Mouse (Mus musculus): ENCODE data around the gene Aldh18a1.

The Aldh18a1 gene

DNA sequence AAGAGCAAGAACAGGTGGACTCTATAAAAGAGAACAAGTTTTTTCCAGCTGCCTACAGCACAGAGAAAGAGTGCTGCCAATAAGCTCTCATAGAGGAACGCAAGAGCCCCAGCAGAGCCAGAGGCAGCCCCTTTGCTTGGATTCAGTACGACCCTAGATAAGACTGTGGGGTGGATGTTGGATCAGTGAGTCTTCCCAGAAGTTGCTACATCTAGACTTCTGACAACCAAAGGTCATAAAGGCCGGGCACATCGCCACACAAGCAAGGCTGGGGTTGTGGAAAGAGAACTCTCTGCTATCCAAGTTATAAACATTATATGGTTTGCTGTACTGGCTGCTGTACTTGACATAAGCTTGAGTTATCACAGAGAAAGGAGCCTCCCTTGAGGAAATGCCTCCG lies 67.9 kb downstream of the Aldh18a1 start:
- no peak for DNase-seq

DNA sequence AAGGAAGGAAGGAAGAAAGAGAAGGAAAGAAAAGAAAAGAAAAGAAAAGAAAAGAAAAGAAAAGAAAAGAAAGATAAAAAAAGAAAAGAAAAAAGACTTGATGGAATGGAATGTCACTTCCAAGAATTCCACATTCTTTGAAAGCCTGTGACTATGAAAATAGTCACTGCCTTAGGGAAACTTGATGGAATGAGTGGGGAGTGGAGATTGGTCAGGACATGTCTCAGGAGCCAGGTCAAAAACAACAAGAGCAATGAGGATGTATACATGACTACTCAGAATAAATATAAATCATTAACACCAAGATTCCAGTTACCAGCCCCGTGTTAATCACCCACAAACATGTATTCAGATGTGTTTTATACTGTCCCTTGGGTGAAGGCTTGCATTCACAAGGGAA lies 69.6 kb downstream of the Aldh18a1 start:
- DNase-seq: no peak

DNA sequence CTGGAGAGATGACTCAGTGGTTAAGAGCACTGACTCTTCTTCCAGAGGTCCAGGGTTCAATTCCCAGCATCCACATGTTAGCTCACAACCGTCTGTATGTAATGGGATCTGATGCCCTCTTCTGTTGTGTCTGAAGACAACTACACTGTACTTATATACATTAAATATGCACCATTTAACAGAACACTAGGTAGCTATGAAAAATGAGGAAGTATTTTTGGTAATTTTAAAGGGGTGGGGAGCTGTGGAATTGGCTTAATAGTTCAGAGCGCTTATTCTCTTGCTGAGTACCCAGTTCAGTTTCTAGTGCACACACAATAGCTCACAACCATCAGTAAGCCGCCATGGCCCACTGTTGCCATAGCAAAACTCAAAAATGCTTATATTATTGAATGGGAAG lies 72.7 kb downstream of the Aldh18a1 start:
- no peak for DNase-seq

DNA sequence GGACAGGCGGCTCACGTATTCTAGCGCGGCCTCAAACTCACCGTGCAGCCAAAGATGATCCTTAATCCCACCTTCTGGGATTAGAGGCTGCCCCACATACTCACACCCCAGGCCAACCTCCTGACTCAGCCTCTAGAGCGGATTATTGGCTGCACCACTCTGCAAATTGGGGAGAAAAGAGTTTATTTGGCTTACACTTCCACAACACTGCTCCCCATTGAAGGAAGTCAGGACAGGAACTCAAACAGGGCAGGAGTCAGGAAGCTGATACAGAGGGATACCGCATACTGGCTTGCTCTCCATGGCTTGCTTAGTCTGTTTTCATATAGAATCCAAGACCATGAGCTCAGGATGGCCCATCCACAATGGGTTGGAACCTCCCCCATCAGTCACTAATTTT lies 73.9 kb downstream of the Aldh18a1 start:
- no peak for DNase-seq

DNA sequence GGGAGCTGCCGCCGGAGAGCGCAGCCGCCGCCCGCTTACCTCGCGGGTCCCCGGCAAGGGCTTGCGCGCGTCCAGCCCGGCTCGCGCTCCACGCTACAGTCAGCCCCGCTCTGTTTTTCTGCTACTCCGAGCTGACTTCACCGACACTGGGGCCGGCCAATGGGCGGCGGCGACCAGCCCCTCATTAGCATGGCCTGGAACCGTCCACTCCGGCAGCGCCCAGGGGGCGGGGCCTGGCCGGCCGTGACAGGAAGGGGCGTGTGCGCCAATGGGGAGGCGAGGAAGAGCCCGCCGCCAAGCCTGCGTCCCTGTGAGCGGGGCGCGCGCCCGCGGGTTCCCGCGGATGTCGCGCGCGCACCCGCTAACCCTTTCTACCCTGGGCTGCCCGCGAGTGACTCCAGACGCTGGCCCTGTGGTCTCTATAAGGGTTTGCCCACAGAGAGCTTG lies 74.6 kb downstream of the Aldh18a1 start, which contains the start of gene Sorbs1:
TSS of gene Sorbs1 (minus strand) at position 148 of the 447 bp plus-strand sequence.
- peak; percentile 95 for DNase-seq

DNA sequence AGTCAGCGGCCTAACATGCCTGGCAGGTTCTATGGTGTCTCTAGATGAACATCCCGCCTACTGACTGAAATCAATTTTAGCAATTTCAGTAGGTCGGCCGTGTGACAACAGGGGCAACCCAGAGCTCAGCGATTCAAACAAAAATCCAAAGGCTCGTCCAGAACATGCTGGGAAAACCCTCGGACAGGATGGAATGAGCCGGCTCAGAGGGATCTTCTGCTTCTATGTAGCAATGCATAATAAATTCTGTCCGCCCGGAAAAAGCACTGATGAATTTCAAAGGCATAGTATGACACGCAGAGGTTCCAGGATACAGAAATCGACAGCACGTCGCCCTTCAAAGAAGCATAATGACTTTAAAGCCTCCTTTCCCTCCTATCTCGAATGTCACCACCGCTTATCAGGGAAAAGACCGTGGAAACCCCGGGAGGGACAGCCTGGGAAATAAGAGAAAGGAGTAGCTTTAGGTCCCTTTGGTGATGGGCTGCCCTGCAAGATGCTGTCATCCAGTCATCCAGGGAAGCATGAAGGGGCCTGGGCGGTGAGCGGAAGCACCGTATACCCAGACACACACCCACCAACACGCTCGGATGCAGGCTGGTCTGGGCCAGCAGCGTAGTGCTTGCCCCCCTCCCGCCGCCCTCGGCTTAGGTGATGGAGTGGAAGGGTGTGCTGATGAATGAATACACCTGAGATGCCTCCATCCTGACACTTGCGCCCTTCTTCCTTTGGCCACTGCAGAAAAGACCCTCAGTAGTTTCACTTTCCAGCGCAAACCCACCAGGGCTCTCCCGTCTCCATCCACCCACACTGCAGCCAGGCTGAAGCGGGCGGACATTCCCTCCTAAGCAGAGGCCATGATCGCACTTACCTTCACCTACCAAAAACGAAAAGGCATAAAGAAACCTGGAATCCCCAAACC lies 75.5 kb downstream of the Aldh18a1 start:
- DNase-seq: peak; percentile 69

DNA sequence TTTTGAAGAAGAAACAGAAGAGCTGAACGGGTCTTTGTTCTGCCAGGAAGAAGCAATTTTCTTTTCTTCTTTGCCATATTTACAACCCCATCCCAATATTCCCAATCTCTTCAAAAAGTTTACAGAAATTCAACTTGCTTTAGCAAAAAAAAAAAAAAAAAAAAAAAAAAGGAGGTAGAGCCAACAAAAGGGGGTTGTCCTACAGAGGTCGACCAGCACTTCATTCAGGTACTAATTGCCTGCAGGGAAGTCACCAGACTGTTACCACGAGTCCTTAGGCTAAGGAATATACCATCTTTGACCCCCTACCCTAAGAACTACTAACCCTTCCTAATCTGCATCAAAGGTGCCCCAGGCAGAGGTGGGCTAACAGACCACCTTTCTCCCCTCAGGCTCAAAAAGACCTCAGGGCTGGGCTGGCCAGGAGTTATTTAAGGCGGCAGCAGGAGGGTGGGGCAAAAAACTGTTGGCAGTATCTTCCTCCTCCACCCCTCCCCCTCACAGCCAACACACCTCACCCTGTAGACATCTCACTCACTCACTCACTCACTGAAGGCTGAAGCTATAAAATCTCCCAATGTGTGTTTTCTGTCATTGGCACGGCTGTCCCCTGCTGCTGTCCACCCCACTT lies 76.5 kb downstream of the Aldh18a1 start:
- peak; percentile 22 for DNase-seq

DNA sequence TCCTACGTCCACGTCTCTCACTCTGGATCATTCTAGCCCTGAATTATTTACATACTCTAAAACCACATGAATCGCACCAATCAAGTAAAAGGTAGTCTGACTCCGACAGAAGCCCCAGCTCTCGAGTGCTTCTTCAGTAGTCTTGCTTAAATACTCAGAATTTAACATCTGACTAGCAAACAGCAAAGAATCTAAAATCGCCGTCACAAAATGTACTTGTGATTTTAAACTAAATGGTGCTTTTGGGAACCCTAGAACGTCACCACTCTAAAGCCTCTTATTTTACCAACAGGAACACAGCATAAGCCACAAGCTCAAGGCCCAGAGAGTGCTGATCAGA lies 77.2 kb downstream of the Aldh18a1 start:
- no peak for DNase-seq

DNA sequence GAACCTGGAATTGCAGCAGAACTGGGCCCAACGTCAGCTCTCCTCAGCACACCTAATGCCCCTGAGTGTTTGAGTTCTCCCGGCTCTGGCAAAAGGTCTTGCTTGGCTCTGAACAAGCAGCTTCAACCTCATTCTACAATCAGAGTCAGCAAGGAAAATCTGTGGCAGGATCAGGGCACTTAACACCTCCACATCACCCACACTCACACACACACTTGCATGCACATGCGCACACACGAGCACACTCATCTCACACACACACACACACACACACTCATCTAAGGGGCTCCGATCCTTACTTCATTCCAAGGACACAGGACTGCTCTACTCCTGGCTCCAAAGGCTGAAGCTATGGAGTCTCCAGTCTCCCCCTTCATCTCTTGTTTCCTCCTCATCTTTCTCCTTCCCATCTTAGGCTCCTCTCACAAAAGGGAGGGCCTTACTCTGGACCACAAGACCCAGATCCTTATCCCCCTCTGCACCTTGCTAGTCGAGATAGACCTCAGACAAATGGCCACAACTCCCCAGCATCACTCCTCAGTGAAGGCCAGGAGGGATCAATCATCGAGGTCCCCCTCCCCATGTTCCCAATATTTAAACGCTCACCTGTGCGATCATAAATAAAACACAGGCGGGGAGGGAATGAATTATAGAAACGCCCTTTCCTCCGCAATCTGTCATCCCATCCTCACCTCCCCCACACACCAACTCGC lies 77.7 kb downstream of the Aldh18a1 start:
- no peak for DNase-seq

DNA sequence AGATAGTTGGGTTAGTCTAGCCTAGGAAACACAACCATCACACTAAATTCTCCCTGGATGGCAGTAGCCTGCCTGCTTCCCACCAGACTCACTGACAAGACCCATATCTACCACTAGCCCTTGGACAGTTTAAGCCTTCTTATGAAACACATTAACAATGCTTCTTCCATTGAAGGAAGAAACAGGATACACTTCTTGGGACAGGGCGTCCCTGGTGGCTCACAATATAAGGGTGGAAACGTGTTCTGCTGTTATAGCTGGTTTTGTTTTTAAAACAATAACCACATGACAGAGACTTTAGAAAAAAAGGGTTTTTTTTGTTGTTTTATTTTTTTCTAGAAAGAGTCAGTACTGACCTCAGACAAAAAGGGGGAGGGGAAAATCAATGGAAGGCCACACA lies 79.0 kb downstream of the Aldh18a1 start:
- DNase-seq: no peak

DNA sequence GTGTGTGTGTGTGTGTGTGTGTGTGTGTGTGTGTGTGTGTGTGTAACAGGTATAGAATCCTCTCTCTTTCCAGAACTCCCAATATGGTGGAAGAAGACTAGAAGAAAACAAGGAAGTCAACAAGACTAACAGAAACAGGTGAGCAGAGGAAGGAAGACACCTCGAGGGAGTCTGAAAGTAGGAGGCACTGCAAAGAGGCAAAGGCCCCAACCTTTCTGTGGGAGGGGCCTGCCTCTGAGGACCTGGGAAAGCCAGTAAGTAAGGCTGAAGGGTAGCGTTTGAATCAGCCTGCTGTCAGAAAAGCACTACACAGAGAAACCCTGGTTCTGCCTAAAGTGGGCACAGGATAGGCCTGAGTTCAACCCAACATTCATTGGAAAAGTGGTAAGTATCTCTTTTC lies 79.4 kb downstream of the Aldh18a1 start:
- DNase-seq: peak; percentile 32

DNA sequence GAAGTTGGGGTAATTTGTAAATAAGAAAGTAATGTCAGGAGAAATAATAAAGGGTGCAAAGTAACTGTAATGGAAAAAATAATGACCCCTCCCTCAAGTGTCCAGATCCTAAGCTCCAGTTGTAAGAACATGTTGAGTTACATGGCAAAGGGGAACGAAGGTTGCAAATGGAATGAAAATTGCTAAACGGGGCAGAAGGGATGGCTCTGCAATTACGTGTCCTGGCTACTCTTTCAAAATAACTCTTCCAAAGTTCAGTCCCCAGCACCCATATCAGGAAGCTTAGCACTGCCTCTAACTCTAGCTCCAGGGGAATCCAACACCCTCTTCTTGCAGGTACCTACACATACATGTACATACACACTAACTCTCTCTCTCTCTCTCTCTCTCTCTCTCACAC lies 81.3 kb downstream of the Aldh18a1 start:
- DNase-seq: no peak

DNA sequence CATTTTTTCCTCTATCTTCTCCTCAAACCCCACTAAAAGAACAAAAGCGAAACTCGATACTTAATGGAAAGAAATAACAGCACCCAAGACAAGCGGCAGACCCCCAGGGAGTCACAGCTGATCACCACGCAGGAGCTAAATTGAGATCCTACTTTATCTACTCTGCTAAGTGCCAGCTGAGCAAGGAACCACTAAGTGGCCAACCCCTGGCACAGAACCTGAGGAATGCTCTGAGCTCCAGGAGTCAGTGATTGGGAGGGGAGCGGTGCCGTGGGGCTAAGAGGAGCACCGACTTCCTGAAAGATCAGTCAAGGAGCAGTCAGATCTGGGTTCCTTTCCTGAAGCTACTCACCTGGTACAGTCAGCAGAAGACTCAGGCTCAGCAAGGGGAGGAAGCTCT lies 83.9 kb downstream of the Aldh18a1 start:
- no peak for DNase-seq
